Mouse (Mus musculus): ENCODE results near the gene Atp5h. TPM values are rescaled to one million over a fixed set of nuclear protein-coding genes. Genes with fewer than 3 reads are reported as not detected.

Atp5h gene
- 496 TPM for polyA plus RNA-seq (2014; fragmentation: Illumina TruSeq; extraction: RNeasy Lipid Tissue Mini Kit (QIAGEN cat#74804); ENCODE audit: low read depth, low replicate concordance)

DNA sequence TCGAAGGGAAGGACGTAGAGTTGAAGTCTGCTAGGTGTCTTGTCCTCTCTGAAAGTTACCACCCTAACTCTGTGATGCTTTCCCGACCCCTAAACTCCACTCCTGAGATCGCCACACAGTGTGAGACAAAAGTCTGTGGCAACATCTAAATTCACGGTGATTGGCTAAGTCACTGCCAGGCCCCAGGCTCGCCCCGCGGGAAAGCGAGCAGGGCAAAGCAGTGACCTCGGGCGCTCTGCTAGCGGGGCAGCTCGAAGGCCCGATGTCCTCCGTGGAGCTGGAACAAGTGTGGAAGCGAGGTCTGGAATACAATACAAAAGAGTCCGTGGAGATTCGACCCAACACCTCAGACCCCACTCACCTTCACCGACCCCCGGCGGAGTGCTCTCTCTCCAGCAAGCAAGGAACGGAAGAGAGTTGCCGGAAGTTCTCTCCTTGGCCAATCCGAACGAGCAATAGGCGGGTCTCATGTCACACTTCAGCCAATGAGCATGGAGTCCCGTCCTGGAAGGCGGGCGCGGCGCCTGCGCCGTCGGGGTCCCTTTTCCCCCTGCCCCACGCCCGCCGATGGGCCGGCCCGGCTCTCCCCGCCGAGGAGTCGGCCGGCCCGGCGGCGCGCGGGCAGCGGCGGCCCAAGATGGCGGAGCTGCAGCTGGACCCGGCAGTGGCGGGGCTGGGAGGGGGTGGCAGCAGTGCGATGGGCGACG lies at the start of gene Atp5h, which contains the start of gene Kctd2:
Gene Atp5h (minus strand): TSS at position 432 of the 707 bp plus-strand sequence.
Gene Kctd2 (plus strand): TSS at position 598 of the 707 bp plus-strand sequence.

GRCm38 (mm10) chr11:115462243-115462891 lies 42.6 kb upstream of the Atp5h start, which contains the start of gene Slc16a5:
Gene Slc16a5, plus strand, starts transcription at chr11:115462474.

GRCm38 (mm10) chr11:115439906-115440595 lies 20.3 kb upstream of the Atp5h start, which contains the start of gene Trim80:
Gene Trim80, plus strand, starts transcription at chr11:115440545.

GRCm38 (mm10) chr11:115403338-115404124 lies 16.2 kb downstream of the Atp5h start, which contains the start of gene Mrpl58:
Gene Mrpl58, plus strand, starts transcription at chr11:115403752.

DNA sequence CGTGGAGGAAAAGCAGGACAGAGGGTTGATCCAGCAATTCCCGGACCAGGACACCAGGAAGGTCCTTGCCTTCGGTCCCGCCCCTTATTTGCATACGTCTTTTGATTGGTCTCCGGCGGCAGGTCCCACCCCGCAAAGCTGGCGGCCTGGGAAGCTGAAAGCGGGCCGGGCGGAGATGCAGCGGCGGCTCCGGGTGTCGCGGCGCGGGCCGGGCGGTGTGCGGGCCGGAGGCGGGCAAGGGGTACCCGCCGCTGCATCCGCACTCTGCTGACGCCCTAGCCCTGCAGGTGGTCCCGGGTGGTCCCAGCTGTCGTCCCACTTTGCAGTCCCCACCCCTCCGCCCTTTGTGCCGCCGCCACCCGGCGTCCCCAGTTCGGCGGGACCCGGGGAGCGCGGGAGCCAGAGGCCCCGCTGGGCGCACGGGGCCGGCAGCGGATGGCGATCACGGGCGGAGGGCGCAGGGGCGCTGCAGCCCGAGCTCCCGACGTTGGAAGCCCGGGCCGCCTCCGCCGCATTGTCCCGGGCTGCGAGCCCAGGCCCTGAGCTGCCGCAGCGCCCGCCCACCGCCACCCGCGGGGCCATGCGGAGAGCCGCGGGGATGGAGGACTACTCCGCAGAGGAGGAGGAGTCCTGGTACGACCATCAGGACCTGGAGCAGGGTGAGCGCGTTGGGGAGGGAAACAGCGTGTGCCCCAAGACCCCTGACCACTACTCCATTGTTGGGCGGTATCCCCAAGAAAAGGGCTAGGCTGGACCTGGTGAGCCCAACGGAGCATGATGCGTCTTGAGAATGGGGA lies 37.8 kb downstream of the Atp5h start, which contains the start of gene Cdr2l:
Gene Cdr2l (plus strand): TSS at position 174 of the 797 bp plus-strand sequence.

DNA sequence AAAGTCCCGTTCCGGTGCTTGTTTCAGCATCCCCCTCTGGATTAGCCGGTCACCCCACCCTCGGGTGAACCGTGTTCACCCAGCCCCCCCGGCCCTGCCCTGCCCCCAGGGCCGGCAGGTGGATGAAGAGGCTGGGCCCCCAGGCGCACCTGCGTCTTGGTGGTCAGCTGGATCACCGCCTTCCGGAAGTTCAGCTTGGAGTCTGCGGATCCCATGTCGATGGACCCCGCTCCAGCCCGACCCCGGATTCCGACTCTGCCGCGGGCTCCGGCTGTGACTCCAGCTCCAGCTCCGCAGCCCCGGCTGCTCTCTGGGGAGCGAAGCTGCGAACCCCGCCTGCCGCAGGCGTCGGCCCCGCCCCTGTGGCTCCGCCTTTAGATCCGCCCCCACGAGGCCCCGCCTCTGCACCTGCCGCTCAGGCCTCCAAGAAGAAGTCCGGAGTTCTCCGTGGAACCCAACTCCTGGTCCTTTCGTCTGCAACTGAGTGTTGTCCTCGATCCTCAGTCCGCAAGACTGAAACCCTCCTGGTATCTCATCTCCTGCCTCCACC lies 52.3 kb downstream of the Atp5h start, which contains the start of gene Hid1:
Gene Hid1 (minus strand): TSS at position 362 of the 550 bp plus-strand sequence.

Other genes with a start within 250 kb of the Atp5h start
- 8.6 TPM for gene Tmem104, start 232.5 kb downstream of the Atp5h start, polyA plus RNA-seq (2014; fragmentation: Illumina TruSeq; extraction: RNeasy Lipid Tissue Mini Kit (QIAGEN cat#74804); ENCODE audit: low read depth, low replicate concordance)
- gene Nat9, start 232.1 kb downstream of the Atp5h start, polyA plus RNA-seq (2014; fragmentation: Illumina TruSeq; extraction: RNeasy Lipid Tissue Mini Kit (QIAGEN cat#74804); ENCODE audit: low read depth, low replicate concordance) = 37.4 TPM
- not detected for gene Grin2c, start 152.7 kb downstream of the Atp5h start, polyA plus RNA-seq (2014; fragmentation: Illumina TruSeq; extraction: RNeasy Lipid Tissue Mini Kit (QIAGEN cat#74804); ENCODE audit: low read depth, low replicate concordance)
- gene Fdxr, start 142.9 kb downstream of the Atp5h start, polyA plus RNA-seq (2014; fragmentation: Illumina TruSeq; extraction: RNeasy Lipid Tissue Mini Kit (QIAGEN cat#74804); ENCODE audit: low read depth, low replicate concordance) = 9.3 TPM
- gene Fads6, start 122.3 kb downstream of the Atp5h start, polyA plus RNA-seq (2014; fragmentation: Illumina TruSeq; extraction: RNeasy Lipid Tissue Mini Kit (QIAGEN cat#74804); ENCODE audit: low read depth, low replicate concordance) = 4.6 TPM
- gene Otop2, start 112.8 kb downstream of the Atp5h start, polyA plus RNA-seq (2014; fragmentation: Illumina TruSeq; extraction: RNeasy Lipid Tissue Mini Kit (QIAGEN cat#74804); ENCODE audit: low read depth, low replicate concordance) = not detected
- not detected for gene Ush1g, start 97.9 kb downstream of the Atp5h start, polyA plus RNA-seq (2014; fragmentation: Illumina TruSeq; extraction: RNeasy Lipid Tissue Mini Kit (QIAGEN cat#74804); ENCODE audit: low read depth, low replicate concordance)
- not detected for gene Otop3, start 85.2 kb downstream of the Atp5h start, polyA plus RNA-seq (2014; fragmentation: Illumina TruSeq; extraction: RNeasy Lipid Tissue Mini Kit (QIAGEN cat#74804); ENCODE audit: low read depth, low replicate concordance)
- gene Hid1, start 52.2 kb downstream of the Atp5h start, polyA plus RNA-seq (2014; fragmentation: Illumina TruSeq; extraction: RNeasy Lipid Tissue Mini Kit (QIAGEN cat#74804); ENCODE audit: low read depth, low replicate concordance) = 5.4 TPM
- 4.5 TPM for gene Cdr2l, start 38.0 kb downstream of the Atp5h start, polyA plus RNA-seq (2014; fragmentation: Illumina TruSeq; extraction: RNeasy Lipid Tissue Mini Kit (QIAGEN cat#74804); ENCODE audit: low read depth, low replicate concordance)
- 64.3 TPM for gene Mrpl58, start 16.2 kb downstream of the Atp5h start, polyA plus RNA-seq (2014; fragmentation: Illumina TruSeq; extraction: RNeasy Lipid Tissue Mini Kit (QIAGEN cat#74804); ENCODE audit: low read depth, low replicate concordance)
- gene Kctd2, start 166 bp upstream of the Atp5h start, polyA plus RNA-seq (2014; fragmentation: Illumina TruSeq; extraction: RNeasy Lipid Tissue Mini Kit (QIAGEN cat#74804); ENCODE audit: low read depth, low replicate concordance) = 34.3 TPM
- gene Trim80, start 20.6 kb upstream of the Atp5h start, polyA plus RNA-seq (2014; fragmentation: Illumina TruSeq; extraction: RNeasy Lipid Tissue Mini Kit (QIAGEN cat#74804); ENCODE audit: low read depth, low replicate concordance) = 1.9 TPM
- gene Slc16a5, start 42.5 kb upstream of the Atp5h start, polyA plus RNA-seq (2014; fragmentation: Illumina TruSeq; extraction: RNeasy Lipid Tissue Mini Kit (QIAGEN cat#74804); ENCODE audit: low read depth, low replicate concordance) = 0.24 TPM
- gene Armc7, start 55.7 kb upstream of the Atp5h start, polyA plus RNA-seq (2014; fragmentation: Illumina TruSeq; extraction: RNeasy Lipid Tissue Mini Kit (QIAGEN cat#74804); ENCODE audit: low read depth, low replicate concordance) = 7.0 TPM
- gene Nt5c, start 71.9 kb upstream of the Atp5h start, polyA plus RNA-seq (2014; fragmentation: Illumina TruSeq; extraction: RNeasy Lipid Tissue Mini Kit (QIAGEN cat#74804); ENCODE audit: low read depth, low replicate concordance) = 39.8 TPM
- 72.9 TPM for gene Jpt1, start 94.4 kb upstream of the Atp5h start, polyA plus RNA-seq (2014; fragmentation: Illumina TruSeq; extraction: RNeasy Lipid Tissue Mini Kit (QIAGEN cat#74804); ENCODE audit: low read depth, low replicate concordance)
- gene Sumo2, start 116.3 kb upstream of the Atp5h start, polyA plus RNA-seq (2014; fragmentation: Illumina TruSeq; extraction: RNeasy Lipid Tissue Mini Kit (QIAGEN cat#74804); ENCODE audit: low read depth, low replicate concordance) = 253 TPM
- gene Nup85, start 144.5 kb upstream of the Atp5h start, polyA plus RNA-seq (2014; fragmentation: Illumina TruSeq; extraction: RNeasy Lipid Tissue Mini Kit (QIAGEN cat#74804); ENCODE audit: low read depth, low replicate concordance) = 35.1 TPM
- 54.4 TPM for gene Mrps7, start 184.0 kb upstream of the Atp5h start, polyA plus RNA-seq (2014; fragmentation: Illumina TruSeq; extraction: RNeasy Lipid Tissue Mini Kit (QIAGEN cat#74804); ENCODE audit: low read depth, low replicate concordance)
- gene Gga3, start 184.1 kb upstream of the Atp5h start, polyA plus RNA-seq (2014; fragmentation: Illumina TruSeq; extraction: RNeasy Lipid Tissue Mini Kit (QIAGEN cat#74804); ENCODE audit: low read depth, low replicate concordance) = 19.1 TPM
- gene Mif4gd, start 193.0 kb upstream of the Atp5h start, polyA plus RNA-seq (2014; fragmentation: Illumina TruSeq; extraction: RNeasy Lipid Tissue Mini Kit (QIAGEN cat#74804); ENCODE audit: low read depth, low replicate concordance) = 75.7 TPM
- 51.0 TPM for gene Slc25a19, start 208.3 kb upstream of the Atp5h start, polyA plus RNA-seq (2014; fragmentation: Illumina TruSeq; extraction: RNeasy Lipid Tissue Mini Kit (QIAGEN cat#74804); ENCODE audit: low read depth, low replicate concordance)

All from adipose tissue, adult 10 weeks (tissue).